Mouse (Mus musculus) lung, adult 18-20 months (tissue): ENCODE measurements around the gene Cars2.
"Not testable (repeated sequence)": the region's sequence is repeated elsewhere in the genome, so short reads cannot be mapped to it uniquely, and the experiment has no call there.

Experiments
- DNase-seq, 2 experiments: peaks; one replicate each; pipeline ENCODE4 v3.0.0; 2022; ENCODE audit warnings: mixed read lengths in 2 of 2

The Cars2 gene

DNA sequence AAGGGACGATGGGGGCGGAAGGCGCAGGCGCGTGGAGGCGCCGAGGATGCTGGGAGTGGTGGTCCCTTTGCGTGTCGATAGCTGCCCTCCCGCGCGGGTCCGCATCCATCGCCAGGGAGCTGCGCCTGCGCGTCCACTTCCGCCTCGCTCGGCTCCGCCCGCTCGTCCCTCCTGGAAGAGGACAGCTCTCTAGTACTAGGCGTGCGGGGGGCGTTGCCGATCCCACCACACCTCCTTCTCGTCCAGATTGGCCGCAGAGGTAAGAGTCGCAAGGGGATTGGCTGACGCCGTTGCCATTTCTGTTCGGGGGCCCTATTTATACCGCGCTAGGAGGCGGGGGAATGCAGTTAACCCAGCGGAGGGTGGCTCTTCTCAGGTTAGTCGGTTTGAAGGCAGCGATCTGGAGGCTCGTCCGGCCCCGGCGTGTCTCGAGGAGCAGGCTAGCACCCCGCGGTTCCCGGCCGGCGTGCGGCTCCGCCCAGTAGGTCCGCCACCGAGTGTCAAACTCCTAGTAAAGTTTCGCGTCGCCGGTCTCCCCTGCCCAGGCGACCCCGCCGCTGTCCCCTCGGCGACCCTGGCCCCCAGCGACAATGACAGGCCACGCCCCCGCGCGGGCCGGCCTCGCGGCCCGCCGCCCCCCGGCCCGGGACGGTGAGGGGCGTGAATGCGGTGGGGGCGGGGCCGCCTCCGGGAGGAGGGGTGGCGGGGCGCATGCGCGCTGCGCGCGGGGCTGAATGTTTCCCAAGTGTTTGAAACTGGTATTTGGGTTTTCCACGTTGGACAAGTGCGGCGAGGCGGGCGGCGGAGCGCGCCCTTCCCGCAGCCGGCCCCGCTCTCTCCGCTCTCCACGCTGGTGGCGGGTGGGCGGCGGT lies 5.4 kb upstream of the Cars2 start:
- peak; percentile 100 for DNase-seq

DNA sequence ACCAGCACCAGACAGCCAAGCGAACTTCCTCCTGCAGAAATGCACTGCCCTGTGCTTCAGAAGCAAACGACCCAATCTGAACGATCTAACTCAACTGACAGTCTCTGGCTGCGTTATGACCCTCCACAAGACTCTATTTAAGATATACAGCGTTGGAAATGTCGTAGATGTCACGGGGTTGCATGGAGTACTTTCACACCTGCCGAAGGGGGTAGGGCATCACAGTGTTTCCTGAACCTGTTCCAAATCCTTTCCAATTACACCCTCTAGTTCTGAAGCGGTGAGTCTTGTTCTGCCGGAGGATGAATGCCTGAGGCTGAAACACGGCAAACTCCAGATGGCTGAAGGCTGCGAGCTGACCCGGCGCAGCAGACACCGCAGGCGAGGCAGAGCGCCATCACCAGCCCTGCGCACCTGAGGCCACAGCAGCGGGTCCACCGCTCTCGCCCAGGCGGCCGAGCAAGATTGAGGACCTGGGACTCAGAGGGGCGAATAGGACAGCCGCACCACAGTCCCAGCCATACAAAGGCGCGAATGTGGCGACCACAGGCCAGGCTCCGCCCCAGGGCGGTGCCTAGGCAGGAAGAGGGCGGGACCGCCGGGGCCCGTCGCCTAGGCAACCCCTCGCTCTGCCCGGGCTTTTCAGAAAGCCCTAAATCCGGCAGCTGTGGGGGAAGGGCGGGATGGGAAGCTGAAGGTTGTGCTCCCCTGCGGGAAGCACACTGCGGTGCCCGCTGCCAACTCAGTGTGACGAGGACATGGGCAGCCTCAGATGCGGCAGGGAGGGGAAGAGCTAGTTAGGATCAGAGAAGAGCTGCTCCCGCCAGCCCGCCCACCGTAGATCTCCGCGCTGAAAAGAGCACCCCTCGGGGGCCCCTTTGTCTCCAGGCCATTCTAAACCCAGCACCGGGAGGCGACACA lies 4.5 kb upstream of the Cars2 start, which contains the start of gene Ing1:
Gene Ing1, plus strand, starts transcription at position 773 of the 921 bp plus-strand sequence.
- peak; percentile 93 to 95 for DNase-seq

DNA sequence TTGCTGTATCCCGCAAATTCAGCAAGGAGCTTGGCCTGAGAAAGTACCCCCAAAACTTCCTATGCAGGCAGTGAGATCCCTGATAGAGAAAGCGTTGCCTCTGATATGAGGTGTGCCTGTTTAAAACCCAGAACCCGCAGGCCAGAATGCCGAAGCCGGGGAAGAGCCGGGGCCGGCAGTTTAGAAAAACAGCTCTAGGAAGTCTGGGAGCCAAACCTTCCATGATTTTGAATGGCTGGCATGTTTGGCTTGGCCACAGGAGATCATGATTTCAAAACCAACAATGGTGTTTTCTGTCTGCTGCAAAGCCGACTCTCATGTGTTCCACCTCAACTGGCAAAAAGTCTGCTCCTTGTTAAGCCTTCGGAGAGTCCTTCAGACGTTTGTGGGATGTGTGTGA lies 1.8 kb upstream of the Cars2 start:
- no peak for DNase-seq

DNA sequence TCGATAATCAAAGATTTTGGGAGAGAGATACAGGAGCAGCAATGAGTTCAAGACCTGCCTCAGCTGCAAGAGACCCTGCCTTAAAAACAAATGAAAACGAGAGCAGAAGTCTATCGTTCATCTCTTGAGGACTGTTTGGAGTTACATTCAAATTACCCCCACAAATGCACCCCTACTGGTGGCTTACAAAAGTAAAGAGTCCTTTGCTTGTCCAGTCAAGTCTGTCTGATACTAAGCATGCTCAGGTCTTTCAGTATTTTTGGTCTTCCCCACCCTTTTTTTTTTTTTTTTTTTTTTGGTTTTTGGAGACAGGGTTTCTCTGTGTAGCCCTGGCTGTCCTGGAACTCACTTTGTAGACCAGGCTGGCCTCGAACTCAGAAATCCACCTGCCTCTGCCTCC lies 914 bp upstream of the Cars2 start:
- not testable (repeated sequence) for DNase-seq

DNA sequence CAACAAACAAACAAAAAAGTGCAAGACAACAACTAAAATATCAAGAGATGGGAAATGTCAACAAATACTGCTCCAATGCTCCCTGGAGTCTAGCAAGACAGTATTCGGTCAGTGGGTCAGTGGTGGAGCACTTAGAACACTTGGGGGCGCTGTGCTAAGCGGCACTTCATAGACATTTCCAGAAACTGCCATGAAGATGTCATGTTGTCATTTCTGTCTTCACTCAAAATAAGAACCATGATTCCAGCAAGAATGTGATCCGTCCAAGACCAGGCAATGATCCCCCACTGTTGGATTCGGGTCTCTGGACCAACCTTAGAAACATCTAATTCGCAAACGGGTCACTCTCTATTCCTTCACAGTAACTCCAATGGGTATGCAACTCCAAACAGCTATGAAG lies 877 bp downstream of the Cars2 start:
- peak; percentile 47 to 58 for DNase-seq

DNA sequence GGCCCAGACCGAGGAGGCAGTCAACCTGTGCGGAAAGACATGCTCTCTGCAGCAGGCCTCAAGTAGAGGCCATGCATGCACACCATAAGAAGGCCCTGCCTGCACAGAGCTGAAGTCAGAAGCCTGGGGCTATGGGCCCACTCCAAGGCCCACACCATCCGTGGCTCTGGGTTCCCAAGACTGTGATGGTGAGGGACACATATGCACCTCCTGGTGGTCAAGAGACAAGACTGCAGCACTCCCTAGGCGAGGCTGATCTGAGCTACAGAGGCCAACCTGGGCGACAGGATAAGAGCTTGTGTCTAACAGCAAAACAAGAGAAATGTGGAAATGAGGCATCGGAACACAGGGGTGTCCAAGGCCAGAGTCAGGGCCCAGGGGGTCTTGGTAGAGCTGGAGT lies 3.5 kb downstream of the Cars2 start:
- DNase-seq: no peak

DNA sequence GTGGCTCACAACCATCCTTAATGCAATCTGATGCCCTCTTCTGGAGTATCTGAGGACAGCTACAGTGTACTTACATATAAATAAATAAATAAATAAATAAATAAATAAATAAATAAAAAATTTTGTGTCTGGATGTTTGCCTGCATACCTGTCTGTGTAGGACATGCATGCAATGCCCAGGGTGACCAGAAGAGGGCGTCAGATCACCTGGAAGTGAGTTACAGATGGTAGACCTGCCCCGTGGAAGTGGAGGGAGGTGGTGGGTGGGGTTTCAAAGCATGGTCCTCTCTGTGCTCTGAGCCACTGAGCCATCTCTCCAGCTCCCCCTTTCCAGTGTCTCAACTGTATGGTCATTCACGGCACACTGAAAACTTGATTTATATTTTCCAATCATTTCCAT lies 6.2 kb downstream of the Cars2 start:
- peak; percentile 58 to 73 for DNase-seq

DNA sequence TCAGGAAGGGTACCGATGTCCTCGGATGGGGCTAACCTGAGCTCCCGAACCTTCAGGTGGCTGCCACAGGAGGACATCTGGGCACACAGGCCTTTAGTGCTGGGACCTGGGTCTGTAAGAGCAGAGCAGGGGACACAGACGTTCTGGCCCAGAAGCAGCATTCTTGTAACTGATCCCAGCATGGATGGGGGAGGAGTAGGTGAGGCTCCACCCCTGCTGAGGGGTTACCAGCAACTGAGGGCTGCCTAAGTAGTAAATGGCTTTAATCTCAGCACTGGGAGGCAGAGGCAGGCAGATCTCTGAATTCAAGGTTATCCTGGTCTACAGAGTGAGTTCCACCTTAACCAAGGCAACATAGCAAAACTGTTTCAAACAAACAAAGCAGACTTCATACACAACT lies 7.7 kb downstream of the Cars2 start:
- DNase-seq: no peak

DNA sequence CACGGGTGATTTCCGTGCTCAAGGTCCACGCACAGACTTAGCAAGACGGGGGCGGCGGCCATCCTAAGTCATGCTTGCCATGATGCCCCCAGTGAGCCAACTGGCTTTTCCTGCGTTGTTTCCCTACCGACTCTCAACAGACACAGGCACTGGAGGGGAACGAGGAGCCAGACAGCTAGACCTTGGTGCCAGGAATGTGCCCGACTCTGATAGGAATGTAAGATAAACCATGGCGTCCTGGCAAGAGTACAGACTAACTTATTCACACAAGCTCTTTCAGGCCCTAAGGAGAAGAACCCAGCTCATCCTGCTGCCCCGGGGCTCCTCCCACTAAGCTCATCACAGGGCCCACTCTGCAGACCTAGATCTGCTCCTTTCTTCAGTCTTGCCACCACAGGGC lies 8.6 kb downstream of the Cars2 start:
- no peak for DNase-seq

DNA sequence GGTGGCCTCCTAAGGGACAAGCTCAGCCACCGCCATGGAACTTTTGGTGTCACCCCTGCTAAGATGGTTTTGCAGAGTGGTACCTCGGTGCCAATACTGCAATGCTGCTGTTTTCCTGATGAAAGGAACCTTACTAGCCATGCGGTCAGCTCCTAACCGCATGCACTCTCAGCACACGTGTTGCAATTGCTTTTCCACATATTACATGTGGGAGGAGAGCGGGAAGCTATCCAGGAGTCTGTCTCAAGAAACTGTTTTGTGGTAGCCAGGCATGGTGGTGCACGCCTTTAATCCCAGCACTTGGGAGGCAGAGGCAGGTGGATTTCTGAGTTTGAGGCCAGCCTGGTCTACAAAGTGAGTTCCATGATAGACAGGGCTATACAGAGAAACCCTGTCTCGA lies 10.4 kb downstream of the Cars2 start:
- no peak for DNase-seq

DNA sequence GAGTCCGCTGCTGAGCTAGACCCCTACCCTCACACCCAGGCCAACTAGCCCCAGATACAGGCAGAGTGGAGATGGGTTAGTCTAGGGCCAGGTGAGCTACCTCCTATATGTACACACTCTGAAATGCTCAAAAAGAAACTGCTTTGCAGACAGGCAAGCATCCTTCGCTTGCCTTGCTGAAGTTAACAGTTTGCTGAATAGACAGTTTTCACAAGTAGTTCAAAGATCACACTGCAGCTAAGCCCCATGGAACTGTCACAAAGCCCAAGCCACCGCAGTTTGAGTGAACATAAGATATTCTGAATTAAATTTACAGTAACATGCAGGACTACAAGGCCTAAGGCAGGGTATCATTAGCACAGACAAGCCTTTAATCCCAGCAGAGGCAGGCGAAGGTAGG lies 11.5 kb downstream of the Cars2 start:
- no peak for DNase-seq

DNA sequence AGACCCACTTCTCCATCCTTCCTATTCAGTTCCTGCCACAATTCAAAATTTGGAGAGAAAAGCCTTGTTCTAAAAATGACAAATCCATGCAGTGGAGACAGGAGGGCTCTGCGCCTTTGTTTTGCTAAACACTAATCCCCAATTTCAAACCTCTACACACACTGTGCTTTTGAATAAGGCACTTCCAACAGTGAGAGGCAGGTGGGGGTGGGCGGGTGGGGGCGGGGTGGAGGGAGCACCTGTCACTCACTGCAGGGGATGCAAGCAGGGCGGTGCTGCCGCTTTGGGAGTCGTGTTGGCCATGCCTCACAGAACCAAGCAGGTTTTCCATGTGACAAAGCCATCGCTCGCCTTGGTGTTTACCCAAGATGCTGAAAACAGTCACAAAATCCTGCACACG lies 16.1 kb downstream of the Cars2 start:
- no peak for DNase-seq

DNA sequence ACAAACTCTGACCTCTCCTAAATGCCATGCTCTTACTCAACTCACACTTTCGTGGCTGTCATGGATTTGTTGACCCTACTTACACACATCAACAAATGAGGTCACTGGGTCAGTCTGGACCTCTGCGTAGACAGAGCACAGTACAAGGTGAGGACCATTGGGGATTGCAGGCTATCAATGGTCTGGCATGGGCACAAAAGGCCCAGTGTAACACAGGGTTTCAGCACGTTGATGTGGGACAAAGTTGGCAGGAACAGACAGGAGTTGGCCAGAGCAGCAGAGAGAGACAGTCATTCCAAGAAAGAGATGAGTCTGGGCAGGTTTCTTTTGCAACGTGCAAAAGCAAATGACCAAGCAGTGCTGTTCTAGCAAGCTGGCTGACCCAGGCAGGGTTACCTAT lies 19.7 kb downstream of the Cars2 start:
- no peak for DNase-seq

DNA sequence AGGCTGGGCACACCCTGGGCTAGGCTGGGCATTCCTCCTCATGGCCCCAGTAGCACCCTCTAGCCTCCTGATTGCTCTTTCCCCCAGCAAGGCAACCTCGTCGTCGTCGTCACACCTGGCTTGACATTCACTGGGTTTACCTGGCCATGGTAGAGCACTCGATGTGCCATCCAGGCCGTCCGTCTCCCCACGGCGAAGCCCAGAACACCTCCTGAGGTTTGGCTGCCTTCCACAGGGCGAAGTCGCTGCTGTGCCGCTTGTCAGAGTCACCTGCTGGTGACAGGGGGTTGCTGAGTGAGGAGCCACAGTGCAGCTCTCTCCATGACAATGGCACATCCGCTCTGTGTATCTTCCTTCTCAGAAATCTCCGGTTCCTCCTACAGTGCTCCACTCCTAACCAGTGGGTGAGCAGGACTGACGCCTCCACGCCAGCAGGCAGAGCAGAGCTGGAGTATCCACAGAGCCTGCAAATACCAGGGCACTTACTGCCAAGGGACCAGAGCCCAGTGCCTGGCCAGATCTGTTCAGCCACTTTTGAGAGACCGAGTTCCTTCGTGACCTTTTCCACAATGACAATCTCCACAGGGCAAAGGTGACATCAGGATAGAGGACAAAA lies 20.3 kb downstream of the Cars2 start:
- DNase-seq: no peak

DNA sequence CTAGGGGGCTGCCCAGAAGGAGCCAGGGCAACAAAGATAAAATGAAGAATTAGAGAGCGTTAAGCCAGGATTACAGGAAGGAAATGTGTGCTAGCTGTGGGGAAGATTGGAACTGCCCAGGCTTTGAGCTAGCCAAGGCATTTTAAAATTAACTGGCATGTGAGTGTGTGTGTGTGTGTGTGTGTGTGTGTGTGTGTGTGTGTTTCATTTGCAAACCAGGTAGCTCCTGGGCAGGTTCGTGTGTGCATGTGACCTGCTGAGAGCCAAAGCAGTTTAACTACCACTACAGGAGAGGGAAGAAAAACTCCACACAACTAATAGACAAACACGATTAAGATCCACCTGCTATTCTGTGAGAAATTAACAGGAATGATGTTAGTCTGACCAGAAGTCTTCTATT lies 27.3 kb downstream of the Cars2 start:
- DNase-seq: no peak

DNA sequence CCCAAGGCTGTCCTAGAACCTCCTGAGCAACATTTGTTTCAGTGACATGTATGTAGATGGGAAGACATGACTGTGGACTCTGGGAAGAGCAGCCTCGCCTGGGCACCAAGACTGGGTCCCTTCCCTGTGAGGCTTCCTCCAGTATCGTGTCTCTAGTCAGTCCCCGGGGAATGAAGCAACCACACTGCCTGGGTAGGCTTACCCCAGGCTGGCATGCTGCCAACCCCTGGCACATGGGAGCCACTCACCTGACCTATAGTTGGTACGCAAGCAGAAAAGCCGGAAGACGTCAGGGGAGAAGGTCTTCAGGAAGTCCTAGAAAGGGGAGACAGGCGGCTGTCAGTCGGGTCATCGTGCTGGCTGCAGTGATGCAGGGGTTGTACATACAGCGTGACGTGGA lies 31.9 kb downstream of the Cars2 start:
- DNase-seq: peak; percentile 69 to 77

DNA sequence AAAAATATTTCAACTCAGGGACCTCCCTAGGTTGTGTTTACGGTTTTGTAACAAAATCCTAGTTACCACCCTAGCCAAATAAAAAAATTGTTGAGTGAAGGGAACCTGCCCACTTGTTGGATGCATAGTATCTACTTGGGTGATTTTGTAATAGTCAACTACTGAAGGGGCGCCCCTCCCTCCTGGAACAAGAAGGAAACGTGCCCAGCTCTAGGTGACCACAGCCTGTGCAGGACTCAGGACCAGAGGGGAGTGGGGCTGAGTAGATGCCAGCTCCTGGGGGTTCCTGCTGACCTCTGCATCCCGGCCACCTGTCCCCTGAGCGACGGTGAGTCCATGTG lies 32.6 kb downstream of the Cars2 start:
- DNase-seq: peak; percentile 78 to 89

DNA sequence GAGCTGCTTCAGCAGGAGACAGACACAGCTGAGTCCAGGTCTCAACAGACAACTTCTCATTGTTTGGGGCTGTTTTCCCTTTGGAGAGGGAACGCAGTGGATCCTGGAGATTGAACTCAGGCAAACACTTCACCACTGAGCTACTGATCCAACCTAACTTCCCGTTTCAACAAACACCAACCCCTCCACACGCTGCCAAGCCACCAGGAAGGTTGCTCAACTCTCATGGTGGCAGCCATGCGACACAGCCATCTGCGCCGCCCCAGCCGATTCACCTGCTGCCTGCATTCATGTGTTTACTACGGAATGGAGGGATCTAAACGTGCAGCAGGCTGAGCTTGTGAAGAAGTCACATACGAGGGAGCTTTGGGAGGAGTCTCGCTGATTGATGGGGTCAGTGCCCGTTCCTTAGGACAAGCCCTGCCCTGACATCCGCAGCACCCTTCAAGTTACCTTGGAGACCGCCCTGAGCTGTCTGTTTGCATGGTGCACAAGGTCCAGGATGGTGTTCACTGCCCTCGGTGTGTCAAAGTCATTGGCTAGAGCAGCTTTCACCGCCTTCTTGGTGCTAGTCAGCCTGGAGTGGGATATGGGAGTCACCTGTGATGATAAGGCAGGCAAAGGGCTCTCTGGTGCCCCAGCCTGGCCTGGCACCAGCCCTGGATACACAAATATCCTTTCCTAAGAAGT lies 33.1 kb downstream of the Cars2 start:
- DNase-seq: peak; percentile 82

DNA sequence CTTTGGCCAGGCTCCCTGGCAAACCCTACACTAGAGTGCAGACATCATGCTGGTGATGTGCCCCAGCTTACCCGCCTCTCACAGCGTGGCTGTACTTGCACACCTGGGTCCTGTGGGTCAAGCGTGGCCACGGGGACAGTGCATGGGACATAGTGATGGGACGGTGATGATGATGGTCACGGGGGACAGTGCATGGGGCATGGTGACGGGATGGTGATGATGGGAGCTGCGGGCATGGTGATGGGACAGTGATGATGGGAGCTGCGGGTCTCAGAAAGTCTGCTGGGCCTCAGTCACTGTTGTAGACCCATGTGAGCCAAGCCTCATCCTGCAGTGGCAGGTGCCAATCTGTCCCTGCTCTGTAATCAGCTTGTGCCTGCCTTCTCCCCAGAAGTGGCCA lies 34.3 kb downstream of the Cars2 start:
- no peak for DNase-seq

DNA sequence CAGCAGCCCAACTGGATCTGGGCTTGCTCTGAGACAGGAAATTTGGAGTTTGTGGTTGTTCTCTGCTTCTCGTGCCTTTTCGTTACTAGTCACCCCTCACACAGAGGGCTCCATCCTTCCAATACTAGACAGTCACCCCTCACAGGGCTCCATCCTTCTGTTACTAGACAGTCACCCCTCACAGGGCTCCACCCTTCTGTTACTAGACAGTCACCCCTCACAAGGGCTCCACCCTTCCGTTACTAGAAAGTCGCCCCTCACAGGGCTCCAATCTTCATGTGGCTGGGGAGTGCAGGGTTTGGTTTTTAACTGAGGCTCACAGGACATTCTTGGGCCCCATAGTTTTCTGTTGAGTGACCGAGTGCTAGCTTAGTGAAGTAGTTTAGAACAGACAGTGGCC lies 37.3 kb downstream of the Cars2 start:
- DNase-seq: no peak

DNA sequence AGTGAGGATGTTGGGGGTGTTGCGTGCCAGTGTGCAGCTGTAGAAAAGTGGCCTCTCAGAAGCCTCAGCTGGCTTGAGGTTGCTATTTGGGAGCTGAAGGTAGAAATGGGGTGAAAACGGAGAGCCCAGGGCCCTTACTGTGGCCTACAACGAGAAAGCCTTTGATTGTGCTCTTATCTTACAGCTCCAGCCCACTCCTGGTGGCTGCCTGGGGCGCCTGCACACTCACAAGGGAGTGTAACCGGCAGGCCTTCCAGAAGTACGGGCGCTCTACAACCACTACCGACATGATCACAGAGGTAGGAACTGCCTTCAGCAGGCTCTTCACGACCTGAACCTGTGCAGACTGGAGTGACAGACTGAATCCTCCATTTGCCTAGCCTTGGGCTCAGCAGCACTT lies 37.9 kb downstream of the Cars2 start:
- DNase-seq: no peak

DNA sequence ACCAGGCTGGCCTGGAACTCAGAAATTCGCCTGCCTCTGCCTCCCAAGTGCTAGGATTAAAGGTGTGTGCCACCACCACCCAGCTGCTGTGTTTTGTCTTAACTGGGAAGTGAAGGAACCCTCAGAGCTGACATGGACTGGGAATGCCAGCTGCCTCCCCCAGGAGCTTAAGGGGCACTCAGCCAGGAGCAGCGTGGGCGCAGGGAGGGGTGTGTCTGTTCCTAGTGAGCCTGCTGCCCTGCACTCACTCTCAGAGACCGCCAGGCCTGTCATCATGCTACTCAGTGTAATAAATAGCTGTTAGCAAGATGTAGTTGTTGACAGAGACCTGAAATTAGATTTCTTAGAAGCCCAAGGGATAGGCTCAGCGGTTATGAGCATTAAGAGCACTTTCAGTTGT lies 39.6 kb downstream of the Cars2 start:
- no peak for DNase-seq

DNA sequence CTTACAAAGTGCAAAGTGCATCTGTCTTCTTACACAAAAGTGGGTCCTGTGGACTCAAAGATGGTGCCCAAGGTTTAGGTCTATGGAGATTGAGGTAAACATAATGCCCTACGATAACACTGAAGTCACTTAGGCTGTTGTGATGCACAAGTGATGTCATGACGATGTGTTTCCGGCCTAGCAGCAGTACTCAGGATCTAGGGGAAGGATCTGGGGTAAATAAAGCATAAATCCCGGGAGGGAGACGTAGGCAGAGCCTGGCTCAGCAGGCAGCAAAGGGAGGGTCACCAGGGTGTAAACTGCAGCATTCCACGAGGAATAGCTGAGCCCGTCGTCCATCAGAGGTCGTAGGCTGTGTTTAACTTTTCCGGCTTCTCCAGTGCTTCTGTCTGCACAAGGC lies 41.7 kb downstream of the Cars2 start:
- DNase-seq: no peak
